Mouse (Mus musculus) liver, adult 2 months (tissue): ENCODE data around the gene Gm26620. TPM values are rescaled to one million over a fixed set of nuclear protein-coding genes. Genes with fewer than 3 reads are reported as not detected.
A peak's percentile ranks its signal among the peaks of the same experiment; 100 is the strongest.

Experiments
- DNase-seq: peaks from one replicate; pipeline ENCODE4 v3.0.0-alpha.2; 2011; ENCODE audit warnings: low read depth, low spot score; ENCODE audit errors: extremely low read depth
- H3K27ac ChIP-seq: fragments of 200-500 bp; replicated peaks from 2 replicates; pipeline ENCODE4 v1.5.1; 2012; ENCODE audit warnings: low read depth, mild to moderate bottlenecking, control low read depth, inconsistent platforms, low read length; ENCODE audit not compliant: insufficient read depth
- H3K27me3 ChIP-seq: fragments of 200-500 bp; 2 replicates; pipeline ENCODE4 v1.6.1; 2012; ENCODE audit warnings: mild to moderate bottlenecking, moderate library complexity, low read length, inconsistent platforms; ENCODE audit not compliant: control insufficient read depth, insufficient read depth
- H3K36me3 ChIP-seq: fragments of 200-500 bp; 2 replicates; pipeline ENCODE4 v1.6.1; 2012; ENCODE audit warnings: low read length, inconsistent platforms; ENCODE audit not compliant: control insufficient read depth, insufficient read depth
- H3K4me1 ChIP-seq: fragments of 200-500 bp; 2 replicates; pipeline ENCODE4 v1.6.1; 2011; ENCODE audit warnings: low read length; ENCODE audit not compliant: control insufficient read depth, insufficient read depth
- H3K4me3 ChIP-seq: fragments of 200-500 bp; 2 replicates; pipeline ENCODE4 v1.5.1; 2011; ENCODE audit warnings: low read depth, mild to moderate bottlenecking, control low read depth, low read length, moderate library complexity; ENCODE audit not compliant: insufficient read depth
- H3K79me2 ChIP-seq: fragments of 200-500 bp; 2 replicates; pipeline ENCODE4 v1.6.1; 2012; ENCODE audit warnings: inconsistent platforms, mild to moderate bottlenecking, low read length, moderate library complexity; ENCODE audit not compliant: control insufficient read depth, insufficient read depth
- H3K9ac ChIP-seq: fragments of 200-500 bp; 2 replicates; pipeline ENCODE4 v1.6.1; 2012; ENCODE audit warnings: low read depth, mild to moderate bottlenecking, control low read depth, inconsistent platforms, low read length
- CTCF ChIP-seq: fragments of 200-500 bp; IDR thresholded peaks from 2 replicates; pipeline ENCODE4 v1.5.1; 2011; ENCODE audit warnings: low read depth, low read length, control low read depth
- POLR2A ChIP-seq: fragments of 200-500 bp; IDR thresholded peaks from 2 replicates; pipeline ENCODE4 v1.6.1; 2011; ENCODE audit warnings: low read length, control low read depth; ENCODE audit not compliant: insufficient read depth; ENCODE audit errors: extremely low read depth
- WGBS: fragments of 180-500 bp; shearing (Covaris S2); methylation state at CpG from one replicate; pipeline ENCODE4 v1.1.7; 2018; 5-methylcytosine and 5-hydroxymethylcytosine counted together
- polyA plus RNA-seq: library from polyadenylated mRNA; depleted of rRNA; stranded (reverse); fragments of >200 nt; gene quantifications from 2 replicates; pipeline ENCODE4 v1.2.3, GENCODE M21; 2012
- total RNA-seq: library from RNA; depleted of rRNA; stranded (reverse); fragments of >200 nt; gene quantifications from 2 replicates; pipeline ENCODE4 v1.2.3, GENCODE M21; 2014

The Gm26620 gene
- total and polyA plus RNA-seq, 2 experiments = 0.59 to 0.74 TPM

- no peak for DNase-seq
- H3K27ac ChIP-seq = no peak overlapping the region
- H3K79me2 ChIP-seq = no peaks in the 10 kb centered on the region
- no peaks in the 10 kb centered on the region for H3K36me3 ChIP-seq
- TF ChIP-seq CTCF (no peak), POLR2A (no peak)
- peak overlapping the region; percentile 28 for H3K4me3 ChIP-seq
- peak overlapping the region; percentile 67 for H3K9ac ChIP-seq
- H3K4me1 ChIP-seq = no peaks in the 10 kb centered on the region
- peaks cover 11% of the 10 kb centered on the region for H3K27me3 ChIP-seq
- 8% methylated on average over 71 of the region's 71 CpGs for WGBS
Measured at GRCm38 (mm10) chr1:170907456-170908191, 22.8 kb downstream of the Gm26620 start.

DNA sequence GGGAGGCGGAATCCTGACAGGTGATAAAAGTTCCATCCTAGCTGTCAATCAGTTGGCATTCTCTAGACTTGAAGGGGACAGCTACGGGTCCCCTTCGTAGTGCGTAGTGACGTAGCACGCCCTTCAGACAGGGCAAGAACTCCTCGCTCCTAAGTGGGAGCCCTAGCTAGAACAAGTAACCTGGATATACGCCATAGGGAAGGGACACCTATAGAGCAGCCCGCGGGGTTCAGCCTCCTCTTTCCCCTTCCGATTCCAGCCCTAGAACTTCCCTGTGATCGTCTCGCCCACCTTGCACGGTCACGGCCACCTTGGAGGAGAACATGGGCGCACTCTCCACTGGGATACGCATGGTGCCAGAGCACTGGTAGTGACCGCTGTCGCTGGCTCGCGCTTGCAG lies 23.5 kb downstream of the Gm26620 start:
- TF ChIP-seq POLR2A (no peak), CTCF (no peak)
- Histone ChIP-seq H3K27ac (no peak overlapping the region), H3K9ac (no peak overlapping the region), H3K36me3 (no peaks in the 10 kb centered on the region), H3K4me1 (no peaks in the 10 kb centered on the region), H3K79me2 (no peaks in the 10 kb centered on the region), H3K4me3 (no peak overlapping the region), H3K27me3 (peaks cover 11% of the 10 kb centered on the region)
- 19% methylated on average over 21 of the region's 21 CpGs for WGBS
- no peak for DNase-seq

DNA sequence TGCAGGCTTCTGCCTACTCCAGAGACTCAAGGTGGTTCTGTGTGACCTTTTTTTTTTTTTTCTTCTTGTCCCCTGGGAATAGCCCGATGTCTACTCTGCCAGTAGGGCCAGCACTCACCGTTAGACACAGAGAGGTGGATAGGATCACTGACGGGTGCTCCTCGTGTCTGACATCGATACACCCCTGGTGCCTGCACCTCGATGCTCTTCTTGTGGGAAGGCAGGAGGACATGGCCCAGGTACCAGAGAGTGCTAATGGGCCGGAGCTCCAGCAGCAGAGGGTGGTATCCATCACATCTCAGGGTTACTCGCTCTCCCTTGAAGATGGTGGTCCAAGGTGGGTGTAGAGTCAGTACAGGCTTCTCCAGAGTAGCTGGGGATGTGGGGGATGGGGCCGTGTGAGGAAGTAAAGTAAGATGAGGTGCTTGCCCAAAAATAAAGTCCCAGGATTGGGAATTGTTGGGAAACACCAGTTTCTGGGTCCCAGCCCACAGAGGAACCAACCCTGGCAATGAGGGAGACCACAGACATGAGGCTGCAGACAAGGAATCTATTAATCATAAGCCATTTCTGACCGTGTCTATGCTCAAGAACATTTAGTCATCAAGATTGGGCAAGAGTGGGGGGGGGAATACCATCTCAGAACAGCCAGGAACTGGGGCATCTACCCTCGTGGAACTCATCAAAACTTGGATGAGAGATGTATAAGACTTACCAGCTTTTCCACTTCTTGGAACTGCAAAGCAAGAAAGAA lies 27.2 kb downstream of the Gm26620 start:
- no peak for DNase-seq
- no peaks in the 10 kb centered on the region for H3K4me1 ChIP-seq

DNA sequence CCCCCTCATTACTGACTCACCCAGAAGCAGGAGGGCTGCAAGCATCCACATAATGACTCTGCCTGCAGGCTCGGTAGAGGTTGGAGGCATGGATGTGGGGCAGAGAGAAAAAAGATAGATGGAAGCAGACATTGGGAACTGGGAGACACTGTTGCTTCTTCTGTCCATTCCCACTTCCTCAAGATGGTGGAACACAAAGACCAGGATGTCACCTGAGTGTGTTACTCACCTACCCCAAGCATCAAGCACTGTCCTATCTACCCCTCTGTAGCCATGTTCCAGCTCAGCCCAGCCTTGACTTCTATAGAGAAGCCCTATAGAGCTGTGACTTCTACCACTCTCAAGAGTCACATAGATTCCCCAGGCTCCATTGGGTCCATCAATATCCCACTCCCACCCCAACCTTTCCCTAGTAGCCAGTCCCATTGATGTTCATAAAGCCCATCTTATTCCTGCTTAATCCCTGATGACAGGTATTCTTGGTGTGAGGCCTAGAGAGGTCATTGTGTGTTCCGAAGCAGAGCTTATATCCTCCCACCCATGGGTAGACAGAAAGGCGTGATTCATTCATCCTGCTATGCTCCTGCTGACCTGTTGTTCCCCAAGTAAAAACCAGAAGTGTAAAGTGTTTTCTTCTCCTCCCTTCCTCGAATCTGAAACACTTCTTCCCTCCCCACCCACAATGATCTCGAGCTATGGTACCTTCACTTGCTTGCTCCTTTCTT lies 28.2 kb downstream of the Gm26620 start, which contains the start of gene Fcrlb:
Fcrlb (minus strand) TSS at position 51 of the 725 bp plus-strand sequence.
- Histone ChIP-seq H3K79me2 (no peaks in the 10 kb centered on the region), H3K4me3 (no peak within 1 kb of the TSS), H3K36me3 (no peaks in the 10 kb centered on the region), H3K27ac (no peak within 1 kb of the TSS), H3K9ac (no peak within 1 kb of the TSS), H3K4me1 (no peaks in the 10 kb centered on the region), H3K27me3 (0 out of 2 replicates have a peak, but pooled peaks cover 2% of the 10 kb centered on the region)
- TF ChIP-seq POLR2A (no peak), CTCF (no peak)
- no peak for DNase-seq
- WGBS = 79% methylated on average over 5 of the region's 5 CpGs

More for the DNA sequence above, 27.2 kb downstream of the Gm26620 start:
- 80% methylated on average over 11 of the region's 11 CpGs for WGBS
- Histone ChIP-seq H3K27ac (no peak overlapping the region), H3K27me3 (peaks cover 10% of the 10 kb centered on the region), H3K4me3 (no peak overlapping the region), H3K36me3 (no peaks in the 10 kb centered on the region), H3K9ac (no peak overlapping the region), H3K79me2 (no peaks in the 10 kb centered on the region)
- TF ChIP-seq CTCF = no peak
- no peak for TF ChIP-seq POLR2A

- Histone ChIP-seq H3K79me2 (no peaks in the 10 kb centered on the region), H3K27me3 (no peaks in the 10 kb centered on the region), H3K27ac (no peak overlapping the region), H3K36me3 (no peaks in the 10 kb centered on the region), H3K4me1 (no peaks in the 10 kb centered on the region), H3K4me3 (no peak overlapping the region), H3K9ac (no peak overlapping the region)
- TF ChIP-seq CTCF (no peak), POLR2A (no peak)
- DNase-seq = no peak
- WGBS = 71% methylated on average over 5 of the region's 5 CpGs
Measured at GRCm38 (mm10) chr1:170915657-170916056, 30.8 kb downstream of the Gm26620 start.
